Mouse (Mus musculus) intestine, postnatal 0 days (tissue): ENCODE measurements at regions not wholly inside any gene's neighbourhood (a gene's known extent, or its start where the extent isn't known, plus 50 kb on each side); places are given as distances from the start of the nearest gene placed in this dataset.

Experiments used
- ATAC-seq: fragments of 200-750 bp; cut with Nextera tagmentation; 2 replicates; pipeline ENCODE4 v1.8.0; 2017; ENCODE audit warnings: mild to moderate bottlenecking, moderate TSS enrichment, moderate library complexity
- H3K27ac ChIP-seq: fragments of 300-500 bp; sonication (generic); 2 replicates; pipeline ENCODE4 v1.5.1; 2014; ENCODE audit warnings: mild to moderate bottlenecking, low read depth, low read length, moderate library complexity
- H3K27me3 ChIP-seq: fragments of 300-500 bp; sonication (generic); replicated peaks from 2 replicates; pipeline ENCODE4 v1.6.1; 2014; ENCODE audit warnings: low read length, mixed read lengths; ENCODE audit not compliant: control insufficient read depth, insufficient read depth
- H3K36me3 ChIP-seq: fragments of 300-500 bp; sonication (generic); 2 replicates; pipeline ENCODE4 v1.6.1; 2014; ENCODE audit warnings: mild to moderate bottlenecking, moderate library complexity; ENCODE audit not compliant: control insufficient read depth, insufficient read depth
- H3K4me1 ChIP-seq: fragments of 300-500 bp; sonication (generic); replicated peaks from 2 replicates; pipeline ENCODE4 v1.6.1; 2014; ENCODE audit warnings: antibody characterized with exemption, low read length, mixed read lengths; ENCODE audit not compliant: control insufficient read depth, insufficient read depth
- H3K4me2 ChIP-seq: fragments of 300-500 bp; sonication (generic); replicated peaks from 2 replicates; pipeline ENCODE4 v1.6.1; 2014; ENCODE audit warnings: low read depth, mild to moderate bottlenecking, moderate library complexity
- H3K4me3 ChIP-seq: fragments of 300-500 bp; sonication (generic); 2 replicates; pipeline ENCODE4 v1.5.1; 2014; ENCODE audit warnings: low read depth, low read length
- H3K9ac ChIP-seq: fragments of 300-500 bp; sonication (generic); 2 replicates; pipeline ENCODE4 v1.6.1; 2014; ENCODE audit warnings: mild to moderate bottlenecking, low read depth, low read length
- H3K9me3 ChIP-seq: fragments of 300-500 bp; sonication (generic); 2 replicates; pipeline ENCODE4 v1.6.1; 2016; ENCODE audit warnings: mixed run types; ENCODE audit not compliant: control insufficient read depth
- CTCF ChIP-seq: sonication (generic); IDR thresholded peaks from 2 replicates; pipeline ENCODE4 v1.5.1; 2016; ENCODE audit warnings: low read depth, mild to moderate bottlenecking, control low read depth, antibody characterized with exemption, moderate library complexity
- WGBS: fragments of 180-500 bp; shearing (Covaris S2); extraction: QIAGEN DNeasy Blood & Tissue Kit; methylation state at CpG from one replicate; pipeline ENCODE4 v1.1.7; 2014; 5-methylcytosine and 5-hydroxymethylcytosine counted together

GRCm38 (mm10) chr3:123828790-123829189 lies 138.1 kb upstream of the Ndst3 start:
- Histone ChIP-seq H3K4me1 (no peaks in the 10 kb centered on the region), H3K9me3 (no peaks in the 10 kb centered on the region), H3K4me3 (no peak overlapping the region), H3K4me2 (no peak overlapping the region), H3K9ac (no peak overlapping the region), H3K27me3 (no peaks in the 10 kb centered on the region), H3K36me3 (no peaks in the 10 kb centered on the region), H3K27ac (no peak overlapping the region)
- TF ChIP-seq CTCF: no peak
- WGBS: 80% methylated on average over 6 of the region's 6 CpGs
- ATAC-seq: no peak

- ATAC-seq: no peak
- 86% methylated on average over 10 of the region's 10 CpGs for WGBS
- Histone ChIP-seq H3K27ac (no peak overlapping the region), H3K4me2 (no peak overlapping the region), H3K9me3 (no peaks in the 10 kb centered on the region), H3K4me1 (no peaks in the 10 kb centered on the region), H3K9ac (no peak overlapping the region), H3K27me3 (no peaks in the 10 kb centered on the region), H3K36me3 (no peaks in the 10 kb centered on the region), H3K4me3 (no peak overlapping the region)
- TF ChIP-seq CTCF: no peak
Measured at GRCm38 (mm10) chr3:123838385-123839170, 147.9 kb upstream of the Ndst3 start.

- Histone ChIP-seq H3K9ac (no peak overlapping the region), H3K4me1 (no peaks in the 10 kb centered on the region), H3K9me3 (no peaks in the 10 kb centered on the region), H3K4me3 (no peak overlapping the region), H3K27me3 (no peaks in the 10 kb centered on the region), H3K27ac (no peak overlapping the region), H3K4me2 (no peak overlapping the region), H3K36me3 (no peaks in the 10 kb centered on the region)
- no peak for TF ChIP-seq CTCF
- WGBS: 89% methylated on average over 1 of the region's 1 CpGs
- ATAC-seq: no peak
Measured at GRCm38 (mm10) chr3:123846554-123846953, 155.9 kb upstream of the Ndst3 start.

GRCm38 (mm10) chr3:123848663-123849062 lies 158.0 kb upstream of the Ndst3 start:
- ATAC-seq: no peak
- H3K9ac ChIP-seq: no peak overlapping the region
- no peak overlapping the region for H3K27ac ChIP-seq
- no peaks in the 10 kb centered on the region for H3K4me1 ChIP-seq
- no peak overlapping the region for H3K4me2 ChIP-seq
- no peaks in the 10 kb centered on the region for H3K9me3 ChIP-seq
- H3K36me3 ChIP-seq: no peaks in the 10 kb centered on the region
- no peak overlapping the region for H3K4me3 ChIP-seq
- no peak for TF ChIP-seq CTCF
- no peaks in the 10 kb centered on the region for H3K27me3 ChIP-seq
- WGBS: 88% methylated on average over 2 of the region's 2 CpGs

GRCm38 (mm10) chr3:123852889-123853288 lies 162.2 kb upstream of the Ndst3 start:
- H3K4me1 ChIP-seq: no peaks in the 10 kb centered on the region
- no peak for ATAC-seq
- H3K36me3 ChIP-seq: no peaks in the 10 kb centered on the region
- H3K4me3 ChIP-seq: no peak overlapping the region
- H3K9me3 ChIP-seq: no peaks in the 10 kb centered on the region
- no peak overlapping the region for H3K27ac ChIP-seq
- H3K27me3 ChIP-seq: no peaks in the 10 kb centered on the region
- TF ChIP-seq CTCF: no peak
- no peak overlapping the region for H3K9ac ChIP-seq
- no peak overlapping the region for H3K4me2 ChIP-seq
- 79% methylated on average over 3 of the region's 3 CpGs for WGBS

GRCm38 (mm10) chr3:123873709-123874108 lies 183.1 kb upstream of the Ndst3 start:
- no peak overlapping the region for H3K27ac ChIP-seq
- no peak overlapping the region for H3K4me3 ChIP-seq
- H3K36me3 ChIP-seq: no peaks in the 10 kb centered on the region
- no peak for ATAC-seq
- no peaks in the 10 kb centered on the region for H3K9me3 ChIP-seq
- no peak overlapping the region for H3K4me2 ChIP-seq
- H3K27me3 ChIP-seq: no peaks in the 10 kb centered on the region
- H3K4me1 ChIP-seq: no peaks in the 10 kb centered on the region
- 90% methylated on average over 2 of the region's 2 CpGs for WGBS
- H3K9ac ChIP-seq: no peak overlapping the region
- TF ChIP-seq CTCF: no peak

- H3K4me3 ChIP-seq: no peak overlapping the region
- H3K4me2 ChIP-seq: no peak overlapping the region
- no peaks in the 10 kb centered on the region for H3K4me1 ChIP-seq
- WGBS: 57% methylated on average over 3 of the region's 3 CpGs
- H3K27ac ChIP-seq: no peak overlapping the region
- no peak for ATAC-seq
- no peak overlapping the region for H3K9ac ChIP-seq
- no peaks in the 10 kb centered on the region for H3K9me3 ChIP-seq
- TF ChIP-seq CTCF: no peak
- H3K36me3 ChIP-seq: no peaks in the 10 kb centered on the region
- H3K27me3 ChIP-seq: no peaks in the 10 kb centered on the region
Measured at GRCm38 (mm10) chr3:123893691-123894090, 203.0 kb upstream of the Ndst3 start.
